Mouse (Mus musculus): ENCODE results near the gene Lgi4. TPM values are rescaled to one million over a fixed set of nuclear protein-coding genes. Genes with fewer than 3 reads are reported as not detected.

Lgi4 gene
- total and polyA plus RNA-seq, 3 experiments: not detected

- TF ChIP-seq NELFE (IDR thresholded peaks at IDR 0.05; ENCODE audit: low read depth, low read length) (peak; percentile 25; the same call in 1 of the 2 replicates), POLR2AphosphoS2 (IDR thresholded peaks at IDR 0.05; ENCODE audit: low read depth, low read length) (no peak), MXI1 (IDR thresholded peaks at IDR 0.05; ENCODE audit: low read depth, low read length) (no peak), KAT2A (IDR thresholded peaks at IDR 0.05; ENCODE audit: insufficient replicate concordance, low read length) (no peak), MYC (IDR thresholded peaks at IDR 0.05; ENCODE audit: low read depth, low read length) (peak; percentile 54; the same call in 1 of the 2 replicates), PAX5 (IDR thresholded peaks at IDR 0.05; ENCODE audit: low read length) (no peak), HCFC1 (IDR thresholded peaks at IDR 0.05; ENCODE audit: low read depth, low read length) (no peak), UBTF (IDR thresholded peaks at IDR 0.05; ENCODE audit: low read depth, low read length) (no peak), GABPA (IDR thresholded peaks at IDR 0.05; ENCODE audit: insufficient replicate concordance, low read depth, low read length) (no peak), USF1 (IDR thresholded peaks at IDR 0.05; ENCODE audit: low read depth, low read length) (no peak), RAD21 (IDR thresholded peaks at IDR 0.05; ENCODE audit: low read depth, low read length) (peak; percentile 28)
Observed at GRCm38 (mm10) chr7:31110861-31111385, 51.8 kb downstream of the Lgi4 start (continued).

DNA sequence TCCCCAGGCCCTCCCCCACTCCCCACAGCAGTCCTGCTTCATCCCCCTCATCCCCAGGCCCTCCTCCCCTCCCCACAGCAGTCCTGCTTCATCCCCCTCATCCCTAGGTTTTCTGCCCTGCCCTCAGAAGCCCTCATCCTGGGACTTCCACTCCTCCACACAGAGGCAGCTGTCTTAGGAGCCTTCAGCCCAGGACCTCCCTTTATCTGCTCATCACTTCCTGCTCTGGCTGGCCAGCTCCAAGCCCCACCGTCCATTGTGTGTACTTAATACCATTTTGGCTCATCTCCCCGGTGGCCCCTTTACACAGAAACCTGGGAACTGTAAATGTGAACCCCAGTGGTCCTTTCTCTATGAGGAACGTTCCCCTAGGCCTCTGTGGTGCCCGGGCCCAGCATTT is 52.9 kb downstream of the Lgi4 start:
- in situ Hi-C loops (cut with MboI; ENCODE audit: low pct_ligation_motif_present, low pct_unique_long_range_greater_than_20kb, low sequenced_read_pairs) (no loop called here), dilution Hi-C loops (cut with MboI; ENCODE audit: extremely low pct_ligation_motif_present, extremely low pct_unique_long_range_greater_than_20kb, low sequenced_read_pairs) (no loop called here)
- no peak for DNase-seq (ENCODE audit: extremely low read depth)
- Histone ChIP-seq H3K4me1 (ENCODE audit: control insufficient read depth in 1 of 2, insufficient read depth in 2 of 2) (peaks cover 38 to 79% of the 10 kb centered on the region in 2 experiments), H3K79me2 (replicated peaks; ENCODE audit: control insufficient read depth, extremely low read depth, insufficient read depth, poor library complexity, severe bottlenecking) (no peaks in the 10 kb centered on the region), H3K9ac (ENCODE audit: insufficient read depth, low read depth) (no peak overlapping the region), H3K4me2 (ENCODE audit: insufficient read depth, low read depth, poor library complexity, severe bottlenecking) (no peak overlapping the region), H3K36me3 (replicated peaks in 1 of 2; ENCODE audit: control insufficient read depth in 1 of 2, insufficient read depth in 1 of 2, low read length in 1 of 2) (peaks cover 0 to 15% of the 10 kb centered on the region in 2 experiments), H3K27me3 (replicated peaks) (no peaks in the 10 kb centered on the region), H3K27ac (ENCODE audit: insufficient read depth, low read depth) (no peak overlapping the region), H3K4me3 (replicated peaks in 1 of 3; ENCODE audit: low read depth in 2 of 3, low read length in 2 of 3, poor library complexity in 1 of 3) (no peak overlapping the region), H3K9me3 (replicated peaks; ENCODE audit: low read length) (no peaks in the 10 kb centered on the region)
- TF ChIP-seq CHD2 (IDR thresholded peaks at IDR 0.05; ENCODE audit: low read length): no peak
- TF ChIP-seq CHD1 (IDR thresholded peaks at IDR 0.05; ENCODE audit: low read depth, low read length): no peak
- TF ChIP-seq NELFE (IDR thresholded peaks at IDR 0.05; ENCODE audit: low read depth, low read length): no peak
- TF ChIP-seq PAX5 (IDR thresholded peaks at IDR 0.05; ENCODE audit: low read length): no peak
- TF ChIP-seq GABPA (IDR thresholded peaks at IDR 0.05; ENCODE audit: insufficient replicate concordance, low read depth, low read length): no peak

- Histone ChIP-seq H3K4me1 (ENCODE audit: control insufficient read depth in 1 of 2, insufficient read depth in 2 of 2) (peaks cover 38 to 61% of the 10 kb centered on the region in 2 experiments), H3K36me3 (replicated peaks in 1 of 2; ENCODE audit: control insufficient read depth in 1 of 2, insufficient read depth in 1 of 2, low read length in 1 of 2) (peaks cover 0 to under 1% of the 10 kb centered on the region in 2 experiments), H3K9me3 (replicated peaks; ENCODE audit: low read length) (no peaks in the 10 kb centered on the region), H3K79me2 (replicated peaks; ENCODE audit: control insufficient read depth, extremely low read depth, insufficient read depth, poor library complexity, severe bottlenecking) (no peaks in the 10 kb centered on the region), H3K9ac (ENCODE audit: insufficient read depth, low read depth) (no peak overlapping the region), H3K4me2 (ENCODE audit: insufficient read depth, low read depth, poor library complexity, severe bottlenecking) (no peak overlapping the region), H3K27ac (ENCODE audit: insufficient read depth, low read depth) (no peak overlapping the region), H3K4me3 (replicated peaks in 1 of 3; ENCODE audit: low read depth in 2 of 3, low read length in 2 of 3, poor library complexity in 1 of 3) (no peak overlapping the region), H3K27me3 (replicated peaks) (no peaks in the 10 kb centered on the region)
- in situ Hi-C loops (cut with MboI; ENCODE audit: low pct_ligation_motif_present, low pct_unique_long_range_greater_than_20kb, low sequenced_read_pairs): no loop called here
- no peak for TF ChIP-seq MYC (IDR thresholded peaks at IDR 0.05; ENCODE audit: low read depth, low read length)
- no peak for TF ChIP-seq RAD21 (IDR thresholded peaks at IDR 0.05; ENCODE audit: low read depth, low read length)
- no peak for TF ChIP-seq JUND (conservative IDR thresholded peaks at IDR 0.05; ENCODE audit: low read depth, low read length)
- no peak for TF ChIP-seq KAT2A (IDR thresholded peaks at IDR 0.05; ENCODE audit: insufficient replicate concordance, low read length)
- TF ChIP-seq MAZ (IDR thresholded peaks at IDR 0.05; ENCODE audit: low read depth, low read length): no peak
- TF ChIP-seq UBTF (IDR thresholded peaks at IDR 0.05; ENCODE audit: low read depth, low read length): no peak
- TF ChIP-seq CTCF (conservative IDR thresholded peaks at IDR 0.05 in 1 of 2, IDR thresholded peaks at IDR 0.05 in 1 of 2; ENCODE audit: low read depth in 2 of 2, low read length in 2 of 2): no peak
- TF ChIP-seq ZNF384 (IDR thresholded peaks at IDR 0.05; ENCODE audit: low read depth, low read length): no peak
- TF ChIP-seq BHLHE40 (IDR thresholded peaks at IDR 0.05; ENCODE audit: low read depth, low read length): peak; percentile 84
- no peak for TF ChIP-seq ZKSCAN1 (IDR thresholded peaks at IDR 0.05; ENCODE audit: borderline replicate concordance, low read depth, low read length)
- no peak for TF ChIP-seq ETS1 (conservative IDR thresholded peaks at IDR 0.05; ENCODE audit: low read depth, low read length)
- peak; percentile 27; the same call in 1 of the 2 replicates for TF ChIP-seq IRF4 (IDR thresholded peaks at IDR 0.05; ENCODE audit: low read depth, low read length)
- TF ChIP-seq TCF12 (IDR thresholded peaks at IDR 0.05; ENCODE audit: low read depth, low read length): no peak
- TF ChIP-seq TBP (conservative IDR thresholded peaks at IDR 0.05; ENCODE audit: low read depth, low read length): no peak
- TF ChIP-seq NELFE (IDR thresholded peaks at IDR 0.05; ENCODE audit: low read depth, low read length): no peak
- dilution Hi-C loops (cut with MboI; ENCODE audit: extremely low pct_ligation_motif_present, extremely low pct_unique_long_range_greater_than_20kb, low sequenced_read_pairs): no loop called here
- DNase-seq (ENCODE audit: extremely low read depth): no peak
Observed at GRCm38 (mm10) chr7:31113800-31114199, 54.7 kb downstream of the Lgi4 start.

All from CH12.LX (cell line).